Mouse (Mus musculus) hindbrain, postnatal 0 days (tissue): ENCODE results near the gene Tmem39b. TPM values are rescaled to one million over a fixed set of nuclear protein-coding genes. Genes with fewer than 3 reads are reported as not detected.
"Not testable (repeated sequence)": the region's sequence is repeated elsewhere in the genome, so short reads cannot be mapped to it uniquely, and the experiment has no call there.

Experiments used
- ATAC-seq: fragments of 200-750 bp; cut with Nextera tagmentation; 2 replicates; pipeline ENCODE4 v1.8.0; 2017; ENCODE audit warnings: mild to moderate bottlenecking, moderate TSS enrichment, moderate library complexity
- DNase-seq: peaks from one replicate; pipeline ENCODE4 v3.0.0-alpha.2; 2015; ENCODE audit warnings: low spot score
- H3K27ac ChIP-seq: fragments of 300-500 bp; sonication (generic); 2 replicates; pipeline ENCODE4 v1.5.1; 2014; ENCODE audit warnings: mild to moderate bottlenecking
- H3K27me3 ChIP-seq: fragments of 300-500 bp; sonication (generic); 2 replicates; pipeline ENCODE4 v1.6.1; 2014; ENCODE audit warnings: low read length, mixed read lengths; ENCODE audit not compliant: insufficient read depth
- H3K36me3 ChIP-seq: fragments of 300-500 bp; sonication (generic); 2 replicates; pipeline ENCODE4 v1.6.1; 2014; ENCODE audit warnings: low read length, mixed read lengths; ENCODE audit not compliant: insufficient read depth
- H3K4me1 ChIP-seq: fragments of 300-500 bp; sonication (generic); 2 replicates; pipeline ENCODE4 v1.6.1; 2014; ENCODE audit warnings: antibody characterized with exemption, low read length, mixed read lengths; ENCODE audit not compliant: insufficient read depth
- H3K4me2 ChIP-seq: fragments of 300-500 bp; sonication (generic); 2 replicates; pipeline ENCODE4 v1.6.1; 2014; ENCODE audit warnings: low read depth, mild to moderate bottlenecking, low read length, moderate library complexity, mixed read lengths
- H3K4me3 ChIP-seq: fragments of 300-500 bp; sonication (generic); 2 replicates; pipeline ENCODE4 v1.5.1; 2014; ENCODE audit warnings: low read length
- H3K9ac ChIP-seq: fragments of 300-500 bp; sonication (generic); replicated peaks from 2 replicates; pipeline ENCODE4 v1.6.1; 2014; ENCODE audit warnings: mild to moderate bottlenecking, low read length, moderate library complexity, mixed read lengths
- H3K9me3 ChIP-seq: fragments of 300-500 bp; sonication (generic); 2 replicates; pipeline ENCODE4 v1.6.1; 2016; ENCODE audit warnings: low read length, mixed read lengths
- CTCF ChIP-seq: IDR thresholded peaks from 2 replicates; pipeline ENCODE4 v1.5.1; 2016; ENCODE audit warnings: antibody characterized with exemption, control low read depth, low read depth
- whole genome bisulfite sequencing: fragments of 180-500 bp; shearing (Covaris S2); extraction: QIAGEN DNeasy Blood & Tissue Kit; methylation state at CpG from one replicate; pipeline ENCODE4 v1.1.7; 2014; 5-methylcytosine and 5-hydroxymethylcytosine counted together
- polyA plus RNA-seq: library from polyadenylated mRNA; unstranded; fragments of >200 nt; fragmentation: Nextera tagmentation; extraction: Ambion mirVana; gene quantifications from 2 replicates; pipeline ENCODE4 v1.2.1, GENCODE M21; 2015
- total RNA-seq: library from RNA; depleted of rRNA; stranded (reverse); fragments of >200 nt; gene quantifications from 2 replicates; pipeline ENCODE4 v1.2.3, GENCODE M21; 2014

Gene Tmem39b
- total and polyA plus RNA-seq, 2 experiments from 2014 or later: 12.1 to 25.2 TPM

GRCm38 (mm10) chr4:129709486-129710129, 13.0 kb upstream of the Tmem39b start:
- Histone ChIP-seq H3K4me3 (no peak overlapping the region), H3K27ac (peak overlapping the region; percentile 23; the same call in 1 of the 2 replicates), H3K4me2 (no peak overlapping the region), H3K4me1 (no peaks in the 10 kb centered on the region), H3K9ac (no peak overlapping the region), H3K36me3 (peaks cover 69% of the 10 kb centered on the region), H3K9me3 (no peaks in the 10 kb centered on the region), H3K27me3 (no peaks in the 10 kb centered on the region)
- 48% methylated on average over 8 of the region's 8 CpGs for WGBS
- no peak for TF ChIP-seq CTCF
- ATAC-seq (peak; percentile 59), DNase-seq (peak; percentile 45)

DNA sequence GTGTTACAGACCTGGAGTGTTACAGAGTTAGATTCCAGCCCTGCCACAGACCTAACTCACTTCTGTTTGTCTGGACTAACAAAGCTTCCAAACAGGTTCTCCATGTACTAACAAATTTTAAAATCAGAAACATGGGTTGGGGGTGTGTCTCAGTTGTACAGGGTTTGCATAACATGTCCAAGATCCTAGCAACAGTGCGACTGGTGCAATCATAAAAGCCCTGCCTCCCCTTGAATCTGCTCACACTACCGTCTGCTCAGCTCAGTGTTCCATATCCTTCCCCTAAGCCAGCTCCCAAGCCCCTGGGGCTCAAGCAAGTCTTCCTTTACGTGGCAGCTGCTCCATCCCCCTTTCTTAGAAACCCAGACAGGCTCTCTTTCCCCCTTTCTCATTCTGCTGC, 10.1 kb upstream of the Tmem39b start:
- no peak for ATAC-seq
- peaks cover 59% of the 10 kb centered on the region for H3K36me3 ChIP-seq

GRCm38 (mm10) chr4:129702454-129702853, 5.8 kb upstream of the Tmem39b start:
- no peak overlapping the region for H3K4me3 ChIP-seq
- H3K4me2 ChIP-seq: no peak overlapping the region
- ATAC-seq: peak; percentile 87
- H3K9ac ChIP-seq: 0 out of 2 replicates have a peak overlapping the region, but pooled peaks have one; percentile 14
- no peaks in the 10 kb centered on the region for H3K27me3 ChIP-seq
- H3K4me1 ChIP-seq: peaks cover under 1% of the 10 kb centered on the region; the same call in 1 of the 2 replicates
- no peak for TF ChIP-seq CTCF
- WGBS: 2% methylated on average over 11 of the region's 11 CpGs
- H3K36me3 ChIP-seq: peaks cover 21% of the 10 kb centered on the region; the same call in 1 of the 2 replicates
- H3K9me3 ChIP-seq: no peaks in the 10 kb centered on the region
- peak overlapping the region; percentile 82 for H3K27ac ChIP-seq
- DNase-seq: peak; percentile 91

More for the DNA sequence above, 10.1 kb upstream of the Tmem39b start:
- Histone ChIP-seq H3K4me3 (no peak overlapping the region), H3K4me1 (no peaks in the 10 kb centered on the region), H3K27me3 (no peaks in the 10 kb centered on the region), H3K27ac (no peak overlapping the region), H3K4me2 (no peak overlapping the region), H3K9me3 (no peaks in the 10 kb centered on the region), H3K9ac (no peak overlapping the region)
- 24% methylated on average over 3 of the region's 3 CpGs for WGBS
- no peak for DNase-seq
- no peak for TF ChIP-seq CTCF

- Histone ChIP-seq H3K27ac (peak overlapping the region; percentile 82), H3K9me3 (no peaks in the 10 kb centered on the region), H3K36me3 (peaks cover 21% of the 10 kb centered on the region; the same call in 1 of the 2 replicates), H3K4me3 (no peak overlapping the region), H3K4me2 (peak overlapping the region; percentile 40), H3K27me3 (no peaks in the 10 kb centered on the region), H3K9ac (0 out of 2 replicates have a peak overlapping the region, but pooled peaks have one; percentile 14), H3K4me1 (peaks cover 5% of the 10 kb centered on the region)
- ATAC-seq: peak; percentile 48
- peak; percentile 92 for TF ChIP-seq CTCF
- DNase-seq: peak; percentile 96
- 35% methylated on average over 17 of the region's 17 CpGs for WGBS
These were observed 5.1 kb upstream of the Tmem39b start for GRCm38 (mm10) chr4:129701503-129702377.

DNA sequence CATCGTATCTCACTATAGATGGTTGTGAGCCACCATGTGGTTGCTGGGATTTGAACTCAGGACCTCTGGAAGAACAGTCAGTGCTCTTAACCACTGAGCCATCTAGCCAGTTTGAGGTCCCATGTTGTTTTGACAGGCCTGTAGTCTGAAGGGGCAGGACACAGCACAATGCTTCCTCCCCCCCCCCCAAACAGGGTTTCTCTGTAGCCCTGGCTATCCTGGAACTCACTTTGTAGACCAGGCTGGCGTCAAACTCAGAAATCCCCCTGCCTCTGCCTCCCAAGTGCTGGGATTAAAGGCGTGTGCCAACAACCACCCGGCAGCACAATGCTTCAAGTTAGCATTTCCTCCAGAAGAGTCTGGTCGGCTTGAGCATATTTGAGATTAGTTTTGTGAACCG, 4.0 kb upstream of the Tmem39b start:
- WGBS: 91% methylated on average over 6 of the region's 6 CpGs
- H3K9me3 ChIP-seq, ATAC-seq, H3K27ac ChIP-seq, H3K27me3 ChIP-seq, DNase-seq, H3K4me2 ChIP-seq, H3K9ac ChIP-seq, H3K4me3 ChIP-seq, H3K4me1 ChIP-seq: not testable (repeated sequence)
- peaks cover 12% of the 10 kb centered on the region; the same call in 1 of the 2 replicates for H3K36me3 ChIP-seq

- DNase-seq (no peak), ATAC-seq (no peak)
- WGBS: 67% methylated on average over 1 of the region's 1 CpGs
- H3K27ac ChIP-seq: no peak overlapping the region
- TF ChIP-seq CTCF: no peak
- H3K4me3 ChIP-seq: no peak overlapping the region
- H3K4me2 ChIP-seq: no peak overlapping the region
- no peaks in the 10 kb centered on the region for H3K27me3 ChIP-seq
- H3K9me3 ChIP-seq: no peaks in the 10 kb centered on the region
- H3K9ac ChIP-seq: no peak overlapping the region
- H3K4me1 ChIP-seq: peaks cover 5% of the 10 kb centered on the region
- peaks cover 8% of the 10 kb centered on the region; the same call in 1 of the 2 replicates for H3K36me3 ChIP-seq
These were observed 3.6 kb upstream of the Tmem39b start for GRCm38 (mm10) chr4:129700216-129700615.
